Mouse (Mus musculus) spleen, adult 2 months (tissue): ENCODE measurements around the gene Gpc6.

Source experiments
- CTCF ChIP-seq: fragments of 200-500 bp; IDR thresholded peaks from 2 replicates; pipeline ENCODE4 v1.5.1; 2011; ENCODE audit warnings: mild to moderate bottlenecking, inconsistent platforms; ENCODE audit not compliant: insufficient read depth, insufficient read length, insufficient replicate concordance; ENCODE audit errors: extremely low read depth
- POLR2A ChIP-seq: fragments of 200-500 bp; IDR thresholded peaks from 2 replicates; pipeline ENCODE4 v1.6.1; 2011; ENCODE audit warnings: low read depth, low read length, inconsistent platforms

GRCm38 (mm10) chr14:117905701-117906100 is 980.6 kb downstream of the Gpc6 start:
- TF ChIP-seq CTCF = no peak
- TF ChIP-seq POLR2A = no peak
